Mouse (Mus musculus) embryo, embryonic 11.5 days (tissue): ENCODE measurements around the gene Brinp1.
"Not testable (repeated sequence)": the region's sequence is repeated elsewhere in the genome, so short reads cannot be mapped to it uniquely, and the experiment has no call there.

Source experiments
- DNase-seq: peaks from one replicate; pipeline ENCODE4 v3.0.0-alpha.2; 2012; ENCODE audit warnings: low read depth, low spot score

Gene Brinp1

DNA sequence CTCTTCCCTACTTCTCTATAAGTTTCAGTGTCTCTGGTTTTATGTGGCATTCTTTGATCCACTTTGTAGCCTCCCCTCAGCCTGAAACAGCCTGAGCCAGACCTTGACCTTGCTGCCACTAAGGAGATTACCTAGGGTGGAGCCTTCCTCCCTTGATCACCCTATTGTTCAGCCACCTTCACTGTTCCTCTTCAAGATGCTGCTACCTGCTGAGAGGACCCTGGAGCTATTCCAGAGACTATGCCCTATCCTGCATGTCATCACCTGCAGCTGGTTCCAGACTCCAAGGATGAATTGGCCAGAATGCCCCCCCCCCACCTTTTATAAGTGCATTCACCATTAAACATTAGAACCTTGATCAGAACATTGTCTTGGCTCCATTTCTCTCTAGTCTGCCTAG is 140.2 kb downstream of the Brinp1 start:
- not testable (repeated sequence) for DNase-seq

DNA sequence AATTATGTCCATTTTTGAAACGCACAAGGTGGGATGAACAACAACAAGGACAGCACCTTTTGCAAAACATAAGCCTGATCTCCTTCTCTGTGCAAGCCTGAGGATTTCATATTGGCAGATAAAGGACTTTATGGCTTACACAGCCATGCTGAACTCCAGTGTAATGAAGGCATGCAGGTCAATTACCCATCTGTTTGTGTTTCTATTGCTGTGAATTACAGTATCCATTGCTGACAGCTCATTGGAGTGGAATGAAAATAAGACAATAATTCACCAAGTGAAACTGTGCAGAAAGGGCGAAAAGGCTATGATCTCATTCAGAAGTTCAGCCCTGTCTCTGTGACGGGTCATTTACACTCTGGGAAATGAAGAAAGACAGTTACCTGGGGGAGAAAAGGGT is 147.7 kb downstream of the Brinp1 start:
- no peak for DNase-seq

DNA sequence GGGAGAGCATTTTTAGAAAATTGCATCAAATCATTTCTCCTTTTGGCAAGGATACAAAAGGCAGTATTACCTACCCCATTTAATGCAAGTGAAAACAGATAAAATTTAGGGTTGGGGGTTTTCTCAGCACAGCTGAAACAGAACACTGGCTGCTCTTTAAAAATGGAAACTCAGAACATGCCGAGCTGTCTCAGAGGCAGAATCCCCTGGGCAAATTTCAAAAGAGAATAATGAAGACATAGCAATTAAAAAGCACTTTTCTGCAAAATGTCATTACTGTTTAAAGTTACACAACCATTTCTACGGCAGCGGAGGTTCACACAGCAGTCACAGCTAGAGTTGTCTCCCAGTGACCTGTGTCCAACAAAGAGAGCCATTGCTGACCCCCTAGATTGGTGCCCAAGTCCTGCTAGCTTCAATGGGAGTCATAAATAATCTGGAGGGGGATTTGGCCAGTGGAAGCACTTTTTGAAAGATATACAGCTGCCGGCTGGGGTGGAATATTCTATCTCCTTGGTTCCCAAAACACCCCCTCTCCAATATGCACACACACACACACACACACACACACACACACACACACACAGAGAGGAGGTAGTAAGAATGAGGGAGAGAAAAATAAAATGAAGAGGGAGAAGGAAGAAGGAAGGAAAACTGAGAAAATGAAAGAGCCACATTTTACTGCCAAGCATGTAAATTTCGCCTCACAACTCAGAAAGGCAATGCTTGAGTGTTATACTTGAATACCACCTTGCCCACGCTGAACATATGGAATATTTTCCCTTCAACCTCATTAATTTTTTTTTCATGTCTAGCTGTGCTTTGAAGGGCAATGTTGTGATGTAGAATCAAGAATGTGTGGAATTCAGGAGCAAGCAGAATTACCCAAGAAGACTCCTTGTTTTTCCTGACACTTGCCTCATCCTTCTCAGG is 152.0 kb downstream of the Brinp1 start:
- no peak for DNase-seq

- DNase-seq: no peak
Measured at GRCm38 (mm10) chr4:68790003-68790402, 164.2 kb downstream of the Brinp1 start.

DNA sequence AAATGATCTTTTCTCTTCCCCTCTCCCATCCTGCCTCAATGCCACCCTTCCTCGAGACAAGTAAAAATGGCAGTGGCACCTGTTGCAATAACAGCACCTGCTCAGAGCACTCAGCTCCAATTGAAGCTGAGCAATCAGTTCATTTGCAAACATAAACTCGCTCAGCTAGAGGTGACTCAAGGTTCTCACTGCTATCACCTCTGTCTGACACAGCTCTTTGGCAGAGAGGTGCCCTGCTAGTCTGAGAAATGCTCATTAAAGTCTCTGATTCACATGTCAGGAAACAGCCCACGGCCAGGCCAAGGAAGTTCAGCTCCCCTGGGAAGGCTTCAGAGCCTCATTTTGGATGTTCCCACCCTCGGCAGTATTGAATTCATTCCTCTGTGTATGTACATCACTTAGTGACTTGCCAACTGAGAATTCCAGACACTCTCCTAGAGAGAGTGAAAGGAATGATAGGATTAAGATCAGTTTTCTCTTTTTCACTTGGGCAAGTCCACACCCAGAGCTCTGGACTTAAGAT is 165.7 kb downstream of the Brinp1 start:
- no peak for DNase-seq

GRCm38 (mm10) chr4:68787642-68788041 is 166.6 kb downstream of the Brinp1 start:
- no peak for DNase-seq

DNA sequence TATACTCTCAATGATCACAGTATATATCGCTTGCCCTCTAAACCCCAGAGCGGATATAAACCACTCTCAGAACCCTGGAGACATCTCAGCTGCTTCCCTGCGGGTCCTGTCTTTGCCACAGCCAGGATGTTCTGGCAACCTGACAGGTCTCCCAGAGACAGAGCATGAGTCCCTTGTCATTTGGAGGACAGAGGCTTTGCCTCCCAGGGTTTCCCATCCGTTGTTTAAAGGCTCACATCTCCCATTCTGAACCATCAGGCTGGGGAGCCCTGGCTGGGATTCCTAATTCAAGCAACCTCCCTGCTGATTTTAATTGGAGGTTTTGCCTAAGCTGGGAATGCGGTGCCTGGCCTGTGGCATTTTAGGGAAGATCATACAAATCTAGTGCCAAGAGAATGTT is 185.9 kb downstream of the Brinp1 start:
- DNase-seq: no peak

DNA sequence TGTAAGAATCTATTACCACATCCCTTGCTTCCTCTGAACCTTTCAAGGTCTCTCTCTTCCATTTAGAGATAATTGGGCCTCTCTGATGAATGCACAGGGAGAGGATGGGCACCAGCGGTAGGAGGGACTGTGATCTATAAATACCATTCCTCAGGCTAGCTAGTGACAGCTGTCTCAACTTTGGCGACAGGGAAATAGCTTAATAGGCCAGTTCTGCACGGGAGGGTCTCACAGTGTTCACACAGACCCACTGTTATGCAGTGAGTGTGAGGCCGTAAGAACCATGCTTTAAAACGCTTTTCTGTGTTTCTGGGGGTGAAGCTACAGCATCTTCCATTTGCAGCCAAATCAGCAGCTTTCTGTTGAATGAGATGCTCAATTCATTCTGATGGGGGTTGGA is 186.8 kb downstream of the Brinp1 start:
- DNase-seq: no peak

GRCm38 (mm10) chr4:68765772-68766573 is 188.2 kb downstream of the Brinp1 start:
- DNase-seq: no peak

GRCm38 (mm10) chr4:68764937-68765336 is 189.3 kb downstream of the Brinp1 start:
- DNase-seq: no peak

DNA sequence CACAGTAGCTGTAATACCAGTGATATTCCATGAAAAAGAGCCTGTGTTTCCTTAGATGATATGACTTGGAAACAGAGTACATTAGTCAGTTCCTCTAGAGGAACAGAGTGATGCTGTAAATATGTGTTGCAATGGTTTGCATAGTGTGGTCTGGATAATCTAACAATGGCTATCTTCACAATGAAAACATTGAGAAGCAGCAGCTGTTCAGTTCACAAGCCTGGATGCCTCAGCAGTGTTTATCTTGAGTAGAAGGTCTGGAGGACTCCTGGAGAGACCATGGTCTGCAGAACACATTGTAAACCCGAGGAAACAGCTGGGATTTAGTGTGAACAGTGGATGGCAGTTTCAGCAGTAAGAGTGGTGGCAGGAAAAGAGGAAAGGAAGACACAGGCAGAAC is 233.2 kb downstream of the Brinp1 start:
- DNase-seq: no peak
